Mouse (Mus musculus) stomach, embryonic 15.5 days (tissue): ENCODE data around the gene Rara. TPM values are rescaled to one million over a fixed set of nuclear protein-coding genes. Genes with fewer than 3 reads are reported as not detected.
"Not testable (repeated sequence)": the region's sequence is repeated elsewhere in the genome, so short reads cannot be mapped to it uniquely, and the experiment has no call there.

ENCODE experiments used
- ATAC-seq: fragments of 200-750 bp; cut with Nextera tagmentation; 2 replicates; pipeline ENCODE4 v1.8.0; 2017; ENCODE audit warnings: low read depth, moderate number of reproducible peaks, moderate TSS enrichment; ENCODE audit not compliant: insufficient read depth, low FRiP score
- H3K27ac ChIP-seq: fragments of 300-500 bp; sonication (generic); 2 replicates; pipeline ENCODE4 v1.5.1; 2015; ENCODE audit warnings: mild to moderate bottlenecking, inconsistent platforms
- H3K27me3 ChIP-seq: fragments of 300-500 bp; sonication (generic); replicated peaks from 2 replicates; pipeline ENCODE4 v1.6.1; 2015; ENCODE audit warnings: inconsistent platforms
- H3K36me3 ChIP-seq: fragments of 300-500 bp; sonication (generic); 2 replicates; pipeline ENCODE4 v1.6.1; 2015; ENCODE audit warnings: inconsistent platforms
- H3K4me1 ChIP-seq: fragments of 300-500 bp; sonication (generic); 2 replicates; pipeline ENCODE4 v1.6.1; 2015; ENCODE audit warnings: inconsistent platforms
- H3K4me2 ChIP-seq: fragments of 300-500 bp; sonication (generic); 2 replicates; pipeline ENCODE4 v1.6.1; 2015; ENCODE audit warnings: mild to moderate bottlenecking, inconsistent platforms
- H3K4me3 ChIP-seq: fragments of 300-500 bp; sonication (generic); replicated peaks from 2 replicates; pipeline ENCODE4 v1.5.1; 2015; ENCODE audit warnings: inconsistent platforms
- H3K9ac ChIP-seq: fragments of 300-500 bp; sonication (generic); 2 replicates; pipeline ENCODE4 v1.6.1; 2015; ENCODE audit warnings: inconsistent platforms
- H3K9me3 ChIP-seq: fragments of 300-500 bp; sonication (generic); 2 replicates; pipeline ENCODE4 v1.6.1; 2016; ENCODE audit warnings: inconsistent platforms
- WGBS: fragments of 180-500 bp; shearing (Covaris S2); methylation state at CpG from one replicate; pipeline ENCODE4 v1.1.7; 2015; 5-methylcytosine and 5-hydroxymethylcytosine counted together
- polyA plus RNA-seq: library from polyadenylated mRNA; unstranded; fragments of >200 nt; fragmentation: Nextera tagmentation; extraction: Ambion mirVana; gene quantifications from 2 replicates; pipeline ENCODE4 v1.2.1, GENCODE M21; 2015

The Rara gene
- polyA plus RNA-seq, 1 experiment from 2014 or later, result 34.0 TPM

GRCm38 (mm10) chr11:98932293-98933091, 4.9 kb downstream of the Rara start:
- H3K27me3 ChIP-seq, result no peaks in the 10 kb centered on the region
- peak overlapping the region; percentile 36 for H3K4me2 ChIP-seq
- no peaks in the 10 kb centered on the region for H3K9me3 ChIP-seq
- ATAC-seq, result no peak
- H3K4me1 ChIP-seq, result peaks cover 89% of the 10 kb centered on the region
- 11% methylated on average over 19 of the region's 19 CpGs for WGBS
- H3K36me3 ChIP-seq, result no peaks in the 10 kb centered on the region
- H3K4me3 ChIP-seq, result no peak overlapping the region
- no peak overlapping the region for H3K9ac ChIP-seq
- H3K27ac ChIP-seq, result peak overlapping the region; percentile 88

DNA sequence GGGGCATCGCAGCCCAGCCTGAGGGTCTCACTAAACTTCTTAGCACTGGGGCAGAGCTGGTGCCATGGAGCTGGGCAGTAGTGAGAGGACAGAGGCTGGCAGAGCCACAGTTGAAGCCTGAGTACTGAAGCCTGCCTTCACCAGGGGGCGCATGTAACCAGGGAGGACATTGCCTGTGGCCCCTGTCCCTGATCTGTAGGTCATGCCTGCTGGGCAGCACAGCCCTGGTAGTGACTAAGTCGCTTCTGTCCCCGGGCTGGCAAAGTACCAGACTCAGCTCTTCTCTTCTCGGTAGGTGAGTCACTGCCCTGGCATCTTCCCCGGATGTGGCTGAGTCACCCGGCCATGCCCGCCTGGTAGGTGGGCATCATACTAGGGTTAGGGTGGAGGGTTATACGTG, 5.5 kb downstream of the Rara start:
- Histone ChIP-seq H3K27ac (peak overlapping the region; percentile 88), H3K36me3 (no peaks in the 10 kb centered on the region), H3K9ac (no peak overlapping the region), H3K4me1 (peaks cover 83% of the 10 kb centered on the region), H3K4me3 (no peak overlapping the region), H3K27me3 (no peaks in the 10 kb centered on the region), H3K4me2 (peak overlapping the region; percentile 36), H3K9me3 (no peaks in the 10 kb centered on the region)
- ATAC-seq, result no peak
- WGBS, result 42% methylated on average over 9 of the region's 9 CpGs

GRCm38 (mm10) chr11:98933847-98934246, 6.2 kb downstream of the Rara start:
- Histone ChIP-seq H3K4me1 (peaks cover 83% of the 10 kb centered on the region), H3K27ac (peak overlapping the region; percentile 88; the same call in 1 of the 2 replicates)
- 69% methylated on average over 2 of the region's 2 CpGs for WGBS
- H3K9ac ChIP-seq, H3K27me3 ChIP-seq, H3K4me2 ChIP-seq, H3K9me3 ChIP-seq, H3K36me3 ChIP-seq, ATAC-seq, H3K4me3 ChIP-seq: not testable (repeated sequence)

GRCm38 (mm10) chr11:98934367-98934766, 6.7 kb downstream of the Rara start:
- Histone ChIP-seq H3K36me3 (no peaks in the 10 kb centered on the region), H3K4me3 (no peak overlapping the region), H3K27ac (no peak overlapping the region), H3K4me2 (no peak overlapping the region), H3K4me1 (peaks cover 83% of the 10 kb centered on the region), H3K9me3 (no peaks in the 10 kb centered on the region), H3K9ac (no peak overlapping the region), H3K27me3 (no peaks in the 10 kb centered on the region)
- 86% methylated on average over 3 of the region's 3 CpGs for WGBS
- no peak for ATAC-seq

- H3K27me3 ChIP-seq, result no peaks in the 10 kb centered on the region
- no peak for ATAC-seq
- H3K9ac ChIP-seq, result no peak overlapping the region
- H3K4me1 ChIP-seq, result peaks cover 83% of the 10 kb centered on the region
- H3K9me3 ChIP-seq, result no peaks in the 10 kb centered on the region
- H3K4me2 ChIP-seq, result no peak overlapping the region
- H3K4me3 ChIP-seq, result no peak overlapping the region
- 86% methylated on average over 3 of the region's 3 CpGs for WGBS
- no peak overlapping the region for H3K27ac ChIP-seq
- H3K36me3 ChIP-seq, result no peaks in the 10 kb centered on the region
These were observed 7.5 kb downstream of the Rara start for GRCm38 (mm10) chr11:98935123-98935522.

DNA sequence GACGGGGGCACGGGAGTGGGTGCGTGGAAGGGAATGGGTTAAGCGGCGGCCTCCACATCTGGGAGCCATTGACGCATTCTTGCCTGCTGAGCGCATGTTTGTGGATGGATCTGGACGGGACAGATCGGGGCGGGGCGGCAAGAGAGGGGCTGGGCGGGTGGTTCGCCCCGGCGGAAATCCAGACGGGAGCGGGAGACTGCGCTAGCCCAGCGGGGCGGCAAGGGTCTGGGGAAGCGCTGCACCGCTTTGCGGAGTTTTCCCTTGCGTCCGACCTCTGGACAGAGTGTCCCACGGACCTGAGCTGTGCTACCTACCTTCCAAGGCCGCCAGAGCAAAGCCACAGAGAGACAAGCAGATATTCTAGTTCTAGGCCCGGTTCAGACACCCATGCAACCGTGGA, 8.6 kb downstream of the Rara start:
- peaks cover 83% of the 10 kb centered on the region for H3K4me1 ChIP-seq
- 0 out of 2 replicates have a peak, but pooled peaks have one; percentile 16 for ATAC-seq
- no peaks in the 10 kb centered on the region for H3K27me3 ChIP-seq
- 2% methylated on average over 29 of the region's 29 CpGs for WGBS
- no peaks in the 10 kb centered on the region for H3K36me3 ChIP-seq
- peak overlapping the region; percentile 93 for H3K27ac ChIP-seq
- peak overlapping the region; percentile 92 for H3K4me3 ChIP-seq
- no peaks in the 10 kb centered on the region for H3K9me3 ChIP-seq
- H3K9ac ChIP-seq, result peak overlapping the region; percentile 48; the same call in 1 of the 2 replicates
- H3K4me2 ChIP-seq, result peak overlapping the region; percentile 85

DNA sequence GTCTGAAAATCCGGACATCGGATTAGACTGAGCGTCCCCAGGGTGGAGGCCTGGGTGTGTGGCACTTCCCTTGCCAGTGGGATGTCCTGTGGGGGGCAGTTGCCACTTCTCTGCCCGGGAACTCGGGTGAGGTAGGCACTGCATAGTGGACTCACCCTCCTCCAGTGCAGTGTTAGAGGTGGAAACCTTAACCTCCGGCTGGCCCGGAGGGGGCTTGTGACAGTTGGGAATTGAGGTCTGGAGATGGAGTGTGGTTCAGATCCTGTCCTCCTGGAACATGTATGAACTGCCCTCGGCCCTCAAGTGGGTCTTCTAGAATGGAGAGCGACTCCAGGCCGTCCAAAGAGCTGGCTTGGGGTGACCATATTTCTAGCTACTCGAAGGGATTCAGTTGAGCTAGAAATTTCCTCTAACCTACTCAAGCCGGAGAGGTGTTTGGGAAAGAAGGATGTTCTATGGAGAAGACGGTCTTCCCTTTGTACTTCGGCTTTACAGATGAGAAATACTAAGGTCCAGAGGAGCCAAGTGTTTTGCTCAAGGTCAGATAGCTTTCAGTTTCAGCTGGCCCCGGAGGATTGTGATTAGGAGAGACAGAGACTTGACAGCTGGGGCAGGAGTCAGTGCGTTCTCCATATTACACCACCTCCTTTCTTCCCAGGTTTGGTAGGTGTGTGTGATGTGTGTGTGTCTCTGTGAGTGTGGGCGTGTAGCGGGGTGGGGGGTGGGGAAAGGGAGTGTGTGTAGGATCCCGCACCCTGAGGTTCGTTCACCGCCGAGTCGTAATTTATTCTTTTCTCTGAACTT, 9.2 kb downstream of the Rara start:
- ATAC-seq, result no peak; the same call in 1 of the 2 replicates
- H3K4me1 ChIP-seq, result peaks cover 83% of the 10 kb centered on the region
- 5% methylated on average over 23 of the region's 23 CpGs for WGBS

GRCm38 (mm10) chr11:98937410-98937913, 9.8 kb downstream of the Rara start:
- Histone ChIP-seq H3K4me2 (peak overlapping the region; percentile 85), H3K27me3 (no peaks in the 10 kb centered on the region), H3K9ac (peak overlapping the region; percentile 89), H3K9me3 (no peaks in the 10 kb centered on the region), H3K36me3 (no peaks in the 10 kb centered on the region), H3K4me1 (peaks cover 83% of the 10 kb centered on the region), H3K4me3 (peak overlapping the region; percentile 92), H3K27ac (peak overlapping the region; percentile 98)
- WGBS, result 0% methylated on average over 38 of the region's 38 CpGs
- peak; percentile 89 for ATAC-seq

More for the DNA sequence above, 9.2 kb downstream of the Rara start:
- Histone ChIP-seq H3K27ac (peak overlapping the region; percentile 93), H3K36me3 (no peaks in the 10 kb centered on the region), H3K27me3 (no peaks in the 10 kb centered on the region), H3K9ac (peak overlapping the region; percentile 48; the same call in 1 of the 2 replicates), H3K9me3 (no peaks in the 10 kb centered on the region), H3K4me3 (peak overlapping the region; percentile 92), H3K4me2 (peak overlapping the region; percentile 85)

DNA sequence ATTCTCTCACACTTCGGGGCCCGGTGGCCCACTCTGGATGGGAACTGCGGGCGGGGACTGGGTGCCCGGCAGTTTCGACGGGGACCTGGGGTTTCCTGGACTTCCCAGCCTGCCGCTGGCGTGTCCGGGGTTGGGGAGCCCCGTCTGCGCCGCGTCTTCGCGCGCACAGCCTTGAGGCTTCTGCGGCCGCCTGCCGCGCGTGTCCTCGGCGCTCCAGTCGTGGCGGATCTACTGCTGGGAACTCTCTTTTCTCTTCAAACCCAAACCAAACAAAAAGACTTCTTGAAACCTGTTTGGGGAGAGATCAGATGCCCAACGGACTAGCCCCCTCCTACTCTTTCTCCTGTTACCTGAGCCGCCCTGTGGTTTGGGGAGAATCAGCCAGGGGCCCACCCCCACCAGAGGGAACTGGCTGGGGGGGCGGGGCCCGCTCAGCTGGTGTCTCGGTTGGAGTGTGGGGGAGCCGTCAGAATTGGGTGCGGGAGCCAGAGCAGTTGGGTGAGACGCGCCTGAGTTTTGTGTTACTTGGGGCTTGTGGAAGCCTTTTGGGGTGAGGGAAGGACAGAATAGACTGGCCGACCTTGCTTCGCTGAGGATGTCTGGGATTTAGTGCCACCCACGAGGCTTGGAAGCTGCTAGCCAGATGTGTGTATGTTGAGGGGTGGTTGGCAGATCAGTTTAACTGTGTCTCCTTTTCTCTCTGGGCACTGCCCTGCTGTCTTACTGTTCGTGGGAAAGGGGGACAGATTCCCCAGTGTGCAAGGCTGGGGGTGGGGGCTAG, 10.5 kb downstream of the Rara start:
- Histone ChIP-seq H3K27ac (peak overlapping the region; percentile 98), H3K36me3 (no peaks in the 10 kb centered on the region), H3K27me3 (no peaks in the 10 kb centered on the region), H3K4me2 (peak overlapping the region; percentile 85), H3K4me3 (peak overlapping the region; percentile 92), H3K4me1 (peaks cover 83% of the 10 kb centered on the region), H3K9ac (peak overlapping the region; percentile 89), H3K9me3 (no peaks in the 10 kb centered on the region)
- WGBS, result under 1% methylated on average over 39 of the region's 39 CpGs
- no peak for ATAC-seq

GRCm38 (mm10) chr11:98938701-98939083, 11.1 kb downstream of the Rara start:
- H3K27me3 ChIP-seq, result no peaks in the 10 kb centered on the region
- H3K4me2 ChIP-seq, result peak overlapping the region; percentile 85
- H3K4me3 ChIP-seq, result peak overlapping the region; percentile 92
- H3K36me3 ChIP-seq, result no peaks in the 10 kb centered on the region
- peaks cover 83% of the 10 kb centered on the region for H3K4me1 ChIP-seq
- H3K9me3 ChIP-seq, result no peaks in the 10 kb centered on the region
- peak overlapping the region; percentile 89; the same call in 1 of the 2 replicates for H3K9ac ChIP-seq
- ATAC-seq, result no peak
- WGBS, result 25% methylated on average over 7 of the region's 7 CpGs
- H3K27ac ChIP-seq, result peak overlapping the region; percentile 98
